Mouse (Mus musculus) ES-Bruce4 (cell line): ENCODE data around the gene Slc22a3.

Experiments
- CTCF ChIP-seq: IDR thresholded peaks from one replicate; pipeline ENCODE4 v1.8.1; 2011; ENCODE audit warnings: low read depth, low read length
- EP300 ChIP-seq: IDR thresholded peaks from 2 replicates; pipeline ENCODE4 v1.6.1; 2011; ENCODE audit warnings: low read depth, low read length; ENCODE audit not compliant: insufficient read depth
- POLR2A ChIP-seq: IDR thresholded peaks from one replicate; pipeline ENCODE4 v1.8.1; 2011; ENCODE audit warnings: low read length; ENCODE audit not compliant: insufficient read depth

- TF ChIP-seq POLR2A (no peak), CTCF (no peak), EP300 (no peak)
Observed at GRCm38 (mm10) chr17:12419491-12420079, 87.9 kb downstream of the Slc22a3 start.
